Mouse (Mus musculus): ENCODE data around the gene Slc35a1. TPM values are rescaled to one million over a fixed set of nuclear protein-coding genes. Genes with fewer than 3 reads are reported as not detected.
A peak's percentile ranks its signal among the peaks of the same experiment; 100 is the strongest.

The Slc35a1 gene
- polyA plus RNA-seq, 1 experiment from 2014 or later, result 50.5 TPM

GRCm38 (mm10) chr4:34719421-34719820 is 32.2 kb upstream of the Slc35a1 start:
- Histone ChIP-seq H3K27me3 (ENCODE audit: control insufficient read depth, insufficient read depth, low read length) (no peaks in the 10 kb centered on the region), H3K4me3 (ENCODE audit: low read depth, low read length) (no peak overlapping the region), H3K4me1 (ENCODE audit: control insufficient read depth, insufficient read depth, low read length) (no peaks in the 10 kb centered on the region), H3K4me2 (no peak overlapping the region), H3K27ac (ENCODE audit: low read depth, low read length) (no peak overlapping the region), H3K9me3 (replicated peaks; ENCODE audit: control insufficient read depth, low read length) (peaks cover 5% of the 10 kb centered on the region), H3K9ac (ENCODE audit: low read depth, low read length) (no peak overlapping the region), H3K36me3 (ENCODE audit: control insufficient read depth, insufficient read depth, low read length) (no peaks in the 10 kb centered on the region)
- WGBS (ENCODE audit: insufficient replicate concordance), result 94% methylated on average over 12 of the region's 12 CpGs
- no peak for ATAC-seq (replicated peaks; ENCODE audit: insufficient number of reproducible peaks, low FRiP score, low TSS enrichment)

DNA sequence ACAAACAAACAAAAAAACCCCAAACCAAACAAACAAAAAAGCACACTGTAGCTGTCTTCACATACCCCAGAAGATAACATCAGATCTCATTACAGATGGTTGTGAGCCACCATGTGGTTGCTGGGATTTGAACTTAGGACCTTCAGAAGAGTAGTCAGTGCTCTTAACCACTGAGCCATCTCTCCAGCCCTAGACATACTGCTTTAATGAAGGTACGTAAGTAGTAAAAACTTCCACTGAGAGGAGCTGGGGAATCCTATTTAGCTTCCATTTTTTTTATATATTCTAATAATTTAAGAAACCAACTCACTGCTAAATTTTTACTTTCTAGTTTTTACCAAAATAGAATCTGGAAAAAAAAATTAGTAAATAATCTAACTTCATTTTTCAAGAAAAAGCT is 27.8 kb upstream of the Slc35a1 start:
- Histone ChIP-seq H3K4me1 (ENCODE audit: control insufficient read depth, insufficient read depth, low read length) (no peaks in the 10 kb centered on the region), H3K4me2 (no peak overlapping the region), H3K9me3 (replicated peaks; ENCODE audit: control insufficient read depth, low read length) (peaks cover 1% of the 10 kb centered on the region), H3K36me3 (ENCODE audit: control insufficient read depth, insufficient read depth, low read length) (no peaks in the 10 kb centered on the region), H3K27me3 (ENCODE audit: control insufficient read depth, insufficient read depth, low read length) (no peaks in the 10 kb centered on the region), H3K9ac (ENCODE audit: low read depth, low read length) (no peak overlapping the region), H3K27ac (ENCODE audit: low read depth, low read length) (no peak overlapping the region), H3K4me3 (ENCODE audit: low read depth, low read length) (no peak overlapping the region)
- 90% methylated on average over 1 of the region's 1 CpGs for WGBS (ENCODE audit: insufficient replicate concordance)
- no peak for ATAC-seq (replicated peaks; ENCODE audit: insufficient number of reproducible peaks, low FRiP score, low TSS enrichment)

- Histone ChIP-seq H3K4me1 (ENCODE audit: control insufficient read depth, insufficient read depth, low read length) (no peaks in the 10 kb centered on the region), H3K27me3 (ENCODE audit: control insufficient read depth, insufficient read depth, low read length) (no peaks in the 10 kb centered on the region), H3K4me2 (no peak overlapping the region), H3K9me3 (replicated peaks; ENCODE audit: control insufficient read depth, low read length) (no peaks in the 10 kb centered on the region), H3K36me3 (ENCODE audit: control insufficient read depth, insufficient read depth, low read length) (no peaks in the 10 kb centered on the region), H3K9ac (ENCODE audit: low read depth, low read length) (no peak overlapping the region), H3K4me3 (ENCODE audit: low read depth, low read length) (no peak overlapping the region), H3K27ac (ENCODE audit: low read depth, low read length) (no peak overlapping the region)
- 65% methylated on average over 3 of the region's 3 CpGs for WGBS (ENCODE audit: insufficient replicate concordance)
- no peak for ATAC-seq (replicated peaks; ENCODE audit: insufficient number of reproducible peaks, low FRiP score, low TSS enrichment)
Observed at GRCm38 (mm10) chr4:34708127-34708526, 20.9 kb upstream of the Slc35a1 start.

DNA sequence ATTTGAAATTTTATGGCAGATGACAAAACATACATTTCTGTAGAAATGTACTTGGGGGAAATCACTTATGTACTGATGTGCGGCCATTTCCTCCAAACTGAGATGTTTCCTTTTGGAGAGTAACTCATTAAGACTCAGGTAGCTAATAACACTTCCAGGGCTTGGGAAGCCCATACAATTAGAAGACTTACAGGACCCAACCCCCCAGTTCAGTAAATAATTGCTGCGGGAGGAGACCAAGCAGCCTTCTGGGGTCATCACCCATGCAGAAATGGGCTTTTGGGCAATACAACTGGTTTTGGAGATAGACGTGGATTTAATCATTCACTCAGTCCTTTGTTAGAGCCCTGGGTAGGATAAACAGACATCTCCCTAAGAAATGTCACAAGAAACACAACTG is 20.0 kb upstream of the Slc35a1 start:
- ATAC-seq (replicated peaks; ENCODE audit: insufficient number of reproducible peaks, low FRiP score, low TSS enrichment), result no peak
- Histone ChIP-seq H3K4me3 (ENCODE audit: low read depth, low read length) (no peak overlapping the region), H3K27me3 (ENCODE audit: control insufficient read depth, insufficient read depth, low read length) (no peaks in the 10 kb centered on the region), H3K36me3 (ENCODE audit: control insufficient read depth, insufficient read depth, low read length) (no peaks in the 10 kb centered on the region), H3K9ac (ENCODE audit: low read depth, low read length) (no peak overlapping the region), H3K4me1 (ENCODE audit: control insufficient read depth, insufficient read depth, low read length) (no peaks in the 10 kb centered on the region), H3K9me3 (replicated peaks; ENCODE audit: control insufficient read depth, low read length) (no peaks in the 10 kb centered on the region), H3K4me2 (no peak overlapping the region), H3K27ac (ENCODE audit: low read depth, low read length) (no peak overlapping the region)
- 75% methylated on average over 3 of the region's 3 CpGs for WGBS (ENCODE audit: insufficient replicate concordance)

DNA sequence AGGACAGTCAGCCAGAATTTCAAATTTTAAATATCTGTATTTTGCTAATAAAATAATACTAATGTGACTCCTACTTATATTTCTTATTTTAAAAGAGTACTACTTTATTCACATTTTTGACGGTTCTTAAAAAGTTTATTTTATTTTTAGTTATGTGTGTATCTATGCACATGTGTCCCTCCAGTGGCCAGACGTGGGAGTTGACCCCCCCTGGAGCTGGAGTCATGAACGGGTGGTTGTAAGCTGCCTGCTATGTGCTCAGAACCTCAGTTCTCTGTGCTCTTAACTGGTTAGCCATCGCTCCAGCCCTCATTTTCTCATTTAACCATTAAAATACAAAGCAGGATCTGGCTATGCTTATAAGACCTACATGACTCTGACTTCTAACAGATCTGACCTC is 15.8 kb upstream of the Slc35a1 start:
- Histone ChIP-seq H3K4me3 (ENCODE audit: low read depth, low read length) (no peak overlapping the region), H3K36me3 (ENCODE audit: control insufficient read depth, insufficient read depth, low read length) (no peaks in the 10 kb centered on the region), H3K27ac (ENCODE audit: low read depth, low read length) (no peak overlapping the region), H3K9ac (ENCODE audit: low read depth, low read length) (no peak overlapping the region), H3K4me2 (no peak overlapping the region), H3K27me3 (ENCODE audit: control insufficient read depth, insufficient read depth, low read length) (no peaks in the 10 kb centered on the region), H3K4me1 (ENCODE audit: control insufficient read depth, insufficient read depth, low read length) (no peaks in the 10 kb centered on the region), H3K9me3 (replicated peaks; ENCODE audit: control insufficient read depth, low read length) (no peaks in the 10 kb centered on the region)
- ATAC-seq (replicated peaks; ENCODE audit: insufficient number of reproducible peaks, low FRiP score, low TSS enrichment), result no peak
- 67% methylated on average over 4 of the region's 4 CpGs for WGBS (ENCODE audit: insufficient replicate concordance)

- H3K9me3 ChIP-seq (replicated peaks; ENCODE audit: control insufficient read depth, low read length), result no peaks in the 10 kb centered on the region
- 92% methylated on average over 11 of the region's 11 CpGs for WGBS (ENCODE audit: insufficient replicate concordance)
- no peak overlapping the region for H3K4me2 ChIP-seq
- no peaks in the 10 kb centered on the region for H3K4me1 ChIP-seq (ENCODE audit: control insufficient read depth, insufficient read depth, low read length)
- ATAC-seq (replicated peaks; ENCODE audit: insufficient number of reproducible peaks, low FRiP score, low TSS enrichment), result no peak
- H3K4me3 ChIP-seq (ENCODE audit: low read depth, low read length), result no peak overlapping the region
- no peak overlapping the region for H3K27ac ChIP-seq (ENCODE audit: low read depth, low read length)
- no peak overlapping the region for H3K9ac ChIP-seq (ENCODE audit: low read depth, low read length)
- no peaks in the 10 kb centered on the region for H3K27me3 ChIP-seq (ENCODE audit: control insufficient read depth, insufficient read depth, low read length)
- no peaks in the 10 kb centered on the region for H3K36me3 ChIP-seq (ENCODE audit: control insufficient read depth, insufficient read depth, low read length)
Observed at GRCm38 (mm10) chr4:34702231-34702630, 15.0 kb upstream of the Slc35a1 start.

GRCm38 (mm10) chr4:34701528-34701927 is 14.3 kb upstream of the Slc35a1 start:
- ATAC-seq (replicated peaks; ENCODE audit: insufficient number of reproducible peaks, low FRiP score, low TSS enrichment), result no peak
- no peaks in the 10 kb centered on the region for H3K4me1 ChIP-seq (ENCODE audit: control insufficient read depth, insufficient read depth, low read length)
- H3K27me3 ChIP-seq (ENCODE audit: control insufficient read depth, insufficient read depth, low read length), result no peaks in the 10 kb centered on the region
- H3K9me3 ChIP-seq (replicated peaks; ENCODE audit: control insufficient read depth, low read length), result no peaks in the 10 kb centered on the region
- WGBS (ENCODE audit: insufficient replicate concordance), result 60% methylated on average over 5 of the region's 5 CpGs
- H3K4me2 ChIP-seq, result no peak overlapping the region
- H3K9ac ChIP-seq (ENCODE audit: low read depth, low read length), result no peak overlapping the region
- H3K27ac ChIP-seq (ENCODE audit: low read depth, low read length), result no peak overlapping the region
- no peaks in the 10 kb centered on the region for H3K36me3 ChIP-seq (ENCODE audit: control insufficient read depth, insufficient read depth, low read length)
- H3K4me3 ChIP-seq (ENCODE audit: low read depth, low read length), result no peak overlapping the region

DNA sequence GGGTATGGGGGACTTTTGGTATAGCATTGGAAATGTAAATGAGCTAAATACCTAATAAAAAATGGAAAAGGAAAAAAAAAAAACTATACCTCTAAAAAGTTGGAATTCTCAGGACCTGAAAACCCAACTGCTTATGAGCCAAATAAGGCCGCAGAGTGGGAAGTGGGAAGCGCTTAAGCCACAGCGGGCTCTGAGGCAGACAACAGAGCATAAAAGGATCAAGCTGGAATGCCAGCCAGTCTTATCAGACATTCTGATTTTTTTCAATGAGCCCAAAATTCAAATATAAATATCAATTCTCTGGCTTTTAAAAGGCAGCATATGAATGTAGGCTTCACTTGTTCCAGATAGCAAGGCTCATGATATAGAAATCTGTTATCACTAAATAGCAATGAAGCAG is 783 bp upstream of the Slc35a1 start:
- Histone ChIP-seq H3K36me3 (ENCODE audit: control insufficient read depth, insufficient read depth, low read length) (no peaks in the 10 kb centered on the region), H3K4me2 (peak overlapping the region; percentile 11; the same call in 1 of the 2 replicates), H3K9ac (ENCODE audit: low read depth, low read length) (no peak overlapping the region), H3K27ac (ENCODE audit: low read depth, low read length) (no peak overlapping the region), H3K4me3 (ENCODE audit: low read depth, low read length) (no peak overlapping the region; the same call in 1 of the 2 replicates), H3K9me3 (replicated peaks; ENCODE audit: control insufficient read depth, low read length) (no peaks in the 10 kb centered on the region), H3K4me1 (ENCODE audit: control insufficient read depth, insufficient read depth, low read length) (peaks cover 4% of the 10 kb centered on the region; the same call in 1 of the 2 replicates), H3K27me3 (ENCODE audit: control insufficient read depth, insufficient read depth, low read length) (no peaks in the 10 kb centered on the region)
- no peak for ATAC-seq (replicated peaks; ENCODE audit: insufficient number of reproducible peaks, low FRiP score, low TSS enrichment)
- WGBS (ENCODE audit: insufficient replicate concordance), result 72% methylated on average over 3 of the region's 3 CpGs

DNA sequence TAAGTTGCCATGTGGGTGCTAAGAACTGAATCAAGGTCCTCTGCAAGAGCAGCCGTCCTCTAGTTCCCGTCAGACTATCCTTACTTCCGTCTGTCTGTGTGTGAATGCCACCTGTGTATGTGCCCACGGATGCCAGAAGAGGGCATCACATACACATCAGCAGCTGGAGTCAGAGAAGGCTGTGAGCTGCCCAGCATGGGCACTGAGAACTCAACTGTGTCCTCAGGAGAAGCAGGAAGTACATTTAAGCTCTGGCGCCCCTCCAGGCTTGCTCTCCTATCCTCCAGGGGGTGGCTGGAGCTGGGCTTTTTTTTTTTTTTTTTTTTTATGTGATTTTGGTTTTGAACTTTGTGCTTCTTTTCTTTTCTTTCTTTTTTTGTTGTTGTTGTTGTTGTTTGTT is 6.7 kb downstream of the Slc35a1 start:
- no peaks in the 10 kb centered on the region for H3K9me3 ChIP-seq (replicated peaks; ENCODE audit: control insufficient read depth, low read length)
- no peak overlapping the region for H3K9ac ChIP-seq (ENCODE audit: low read depth, low read length)
- no peak overlapping the region for H3K27ac ChIP-seq (ENCODE audit: low read depth, low read length)
- 90% methylated on average over 5 of the region's 5 CpGs for WGBS (ENCODE audit: insufficient replicate concordance)
- no peak overlapping the region for H3K4me2 ChIP-seq
- peaks cover 4% of the 10 kb centered on the region; the same call in 1 of the 2 replicates for H3K36me3 ChIP-seq (ENCODE audit: control insufficient read depth, insufficient read depth, low read length)
- no peak overlapping the region for H3K4me3 ChIP-seq (ENCODE audit: low read depth, low read length)
- ATAC-seq (replicated peaks; ENCODE audit: insufficient number of reproducible peaks, low FRiP score, low TSS enrichment), result no peak
- no peaks in the 10 kb centered on the region for H3K4me1 ChIP-seq (ENCODE audit: control insufficient read depth, insufficient read depth, low read length)
- H3K27me3 ChIP-seq (ENCODE audit: control insufficient read depth, insufficient read depth, low read length), result no peaks in the 10 kb centered on the region

Measured in heart, embryonic 11.5 days (tissue).